Mouse (Mus musculus): ENCODE results near the gene Tldc1.

Gene Tldc1

DNA sequence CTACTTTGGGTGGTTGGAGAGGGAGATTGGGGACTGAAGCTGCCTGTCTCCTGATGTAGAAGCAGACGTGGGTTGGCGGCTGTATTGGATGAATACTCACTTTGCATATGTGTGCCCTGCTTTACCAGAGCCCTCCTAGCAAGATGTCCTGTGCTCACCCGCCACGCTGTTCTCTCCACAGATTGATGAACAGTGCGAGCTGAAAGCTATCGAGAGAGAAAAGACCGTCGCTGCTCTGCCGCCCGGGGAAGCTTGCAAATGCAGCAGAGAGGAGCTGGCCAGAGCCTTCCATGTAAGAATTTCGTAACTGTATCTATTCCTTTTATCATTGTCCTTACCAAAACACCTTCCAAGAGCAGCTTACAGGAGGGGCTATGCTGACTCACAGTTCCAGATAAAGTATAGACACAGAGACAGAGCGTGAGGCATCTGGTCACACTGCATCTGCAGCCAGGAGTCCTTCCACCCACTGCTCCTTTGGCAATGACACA is 59.2 kb downstream of the Tldc1 start:
- DNase-seq (ENCODE audit: low read depth) = no peak

DNA sequence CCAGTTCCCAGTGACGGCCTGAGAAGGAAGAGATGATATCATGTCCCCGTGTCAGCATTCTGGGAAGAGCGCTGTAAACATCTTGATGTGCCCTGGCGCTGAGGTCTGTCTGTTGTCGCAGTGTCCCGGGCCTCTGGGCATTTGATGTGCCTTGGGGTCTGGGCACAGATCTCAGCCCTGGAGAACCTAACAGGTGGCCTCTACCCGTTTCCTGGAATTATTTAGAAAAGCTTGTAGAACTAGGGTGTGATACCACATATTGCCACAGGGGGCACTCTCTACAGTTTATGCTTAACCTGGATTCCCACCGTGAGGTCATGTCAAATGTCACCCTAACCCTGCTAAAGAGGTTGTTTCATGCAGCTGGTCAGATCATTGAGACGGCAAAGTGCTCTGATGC is 60.5 kb downstream of the Tldc1 start:
- no peak for DNase-seq (ENCODE audit: low read depth)

DNA sequence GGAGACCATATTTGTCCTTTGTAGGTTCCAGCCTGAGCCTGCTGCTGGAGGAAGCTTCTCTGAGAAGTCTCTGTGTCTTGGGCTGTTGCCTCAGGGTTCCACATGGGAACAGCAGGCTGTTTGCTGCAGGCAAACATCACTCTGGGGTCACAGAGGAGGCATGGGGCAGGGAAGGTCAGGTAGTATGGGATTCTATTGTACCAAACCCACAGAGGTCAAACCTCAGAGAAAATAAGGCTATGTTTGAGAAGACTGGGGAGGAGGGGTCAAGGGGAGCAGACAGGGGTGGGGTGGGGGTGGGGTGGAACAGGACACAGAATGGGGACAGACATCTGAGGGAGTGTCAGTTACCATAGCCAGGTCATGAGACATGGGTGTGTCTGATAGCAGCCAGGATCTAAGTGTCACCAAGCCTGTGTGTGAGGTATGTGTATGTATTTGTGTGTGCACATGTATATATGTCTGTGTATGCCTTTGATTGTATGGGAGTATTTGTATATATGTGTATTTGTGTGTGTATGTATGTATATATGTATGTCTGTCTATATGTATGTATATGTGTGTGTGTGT is 61.4 kb downstream of the Tldc1 start:
- DNase-seq (ENCODE audit: low read depth) = no peak

DNA sequence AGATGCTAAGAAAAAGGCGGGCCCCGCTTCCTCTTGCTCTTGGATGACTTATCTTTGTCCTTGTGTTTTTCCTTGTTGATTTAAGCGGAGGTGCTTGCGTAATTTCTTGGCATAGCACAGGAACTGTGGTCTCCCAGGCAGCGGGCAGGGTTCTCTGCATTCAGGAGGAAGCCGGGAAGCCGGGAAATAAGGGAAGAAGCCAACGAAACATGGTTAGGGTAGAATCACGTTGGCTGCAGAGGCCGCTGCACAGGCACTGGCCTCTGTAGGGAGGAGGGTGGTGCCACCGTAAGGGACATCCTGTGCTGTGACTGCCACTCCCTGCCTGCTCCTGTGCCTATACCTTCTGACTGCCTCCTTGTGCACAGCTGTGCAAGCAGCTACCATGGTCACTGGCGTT is 63.0 kb downstream of the Tldc1 start:
- peak; percentile 32 for DNase-seq (ENCODE audit: low read depth)

DNA sequence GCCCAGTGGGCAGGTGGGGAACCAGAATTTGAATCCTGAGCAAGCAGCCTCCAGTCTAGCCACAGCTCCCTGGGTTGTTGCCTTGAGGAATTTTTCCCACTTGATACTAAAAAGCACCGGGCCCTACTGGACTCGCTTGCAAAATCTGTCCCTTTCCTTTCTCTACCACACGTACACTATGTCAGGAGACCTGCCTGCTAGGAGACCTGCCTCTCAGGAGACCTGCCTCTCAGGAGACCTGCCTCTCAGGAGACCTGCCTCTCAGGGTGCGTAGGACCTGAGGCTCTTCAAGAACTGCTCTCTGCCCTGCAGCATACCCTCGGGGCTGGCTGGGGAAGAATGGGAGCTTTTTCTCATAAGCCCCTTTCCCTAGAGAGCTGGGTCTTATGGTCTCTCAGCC is 64.8 kb downstream of the Tldc1 start:
- no peak for DNase-seq (ENCODE audit: low read depth)

DNA sequence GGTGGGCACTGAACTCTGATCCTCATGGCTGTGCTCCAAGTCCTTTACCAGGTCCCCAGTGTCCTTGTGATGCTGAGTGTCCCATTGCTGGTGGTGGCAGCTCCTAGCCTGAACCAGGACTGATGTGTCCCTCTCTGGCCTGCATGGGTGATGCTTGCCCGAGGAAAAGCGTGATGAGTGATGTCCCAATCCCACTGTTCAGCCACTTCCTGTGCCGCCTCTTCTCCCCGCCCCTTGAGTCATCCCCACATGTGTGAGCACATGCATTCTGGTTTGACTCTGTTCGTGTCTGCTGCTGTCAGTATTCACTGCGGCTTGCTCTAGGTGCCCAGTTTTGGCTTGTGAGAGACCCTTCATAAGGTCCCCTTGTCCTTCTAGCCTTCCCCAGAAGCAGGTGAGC is 66.0 kb downstream of the Tldc1 start:
- DNase-seq (ENCODE audit: low read depth) = peak; percentile 36

Measured in fibroblast of lung, adult 2 months (primary cell).